Mouse (Mus musculus) CH12.LX (cell line): ENCODE results near the gene Fndc9. TPM values are rescaled to one million over a fixed set of nuclear protein-coding genes. Genes with fewer than 3 reads are reported as not detected.

Experiments
- DNase-seq: peaks from one replicate; pipeline ENCODE4 v3.0.0-alpha.2; 2013; ENCODE audit errors: extremely low read depth
- H3K27ac ChIP-seq: 2 replicates; pipeline ENCODE4 v1.5.1; 2012; ENCODE audit warnings: low read depth, mild to moderate bottlenecking, control low read depth, moderate library complexity; ENCODE audit not compliant: insufficient read depth
- H3K27me3 ChIP-seq: replicated peaks from 2 replicates; pipeline ENCODE3; 2012; ENCODE audit warnings: inconsistent platforms
- H3K36me3 ChIP-seq, 2 experiments: replicated peaks in 1 of 2; 2 replicates each; pipeline versions ENCODE3 to v1.6.1; 2012; ENCODE audit warnings: inconsistent platforms in 1 of 2, low read length in 1 of 2, mild to moderate bottlenecking in 1 of 2, mixed read lengths in 1 of 2, moderate library complexity in 1 of 2; ENCODE audit not compliant: control insufficient read depth in 1 of 2, insufficient read depth in 1 of 2
- H3K4me1 ChIP-seq, 2 experiments: 2 replicates each; pipeline ENCODE4 v1.6.1; 2012; ENCODE audit warnings: inconsistent platforms in 1 of 2, moderate library complexity in 1 of 2; ENCODE audit not compliant: insufficient read depth in 2 of 2, control insufficient read depth in 1 of 2
- H3K4me2 ChIP-seq: 2 replicates; pipeline ENCODE4 v1.6.1; 2012; ENCODE audit warnings: low read depth, mild to moderate bottlenecking, control low read depth; ENCODE audit not compliant: poor library complexity, insufficient read depth, severe bottlenecking
- H3K4me3 ChIP-seq, 3 experiments: fragments of 150-350 bp in 1 of 3; sonication (generic) in 1 of 3; replicated peaks in 1 of 3; 2 replicates each; pipeline versions ENCODE3 to v1.5.1; 2011 to 2012; ENCODE audit warnings: low read depth in 2 of 3, low read length in 2 of 3, mild to moderate bottlenecking in 2 of 3, moderate library complexity in 2 of 3, control low read depth in 1 of 3, improper control_type of control experiment in 1 of 3, inconsistent platforms in 1 of 3, mixed read lengths in 1 of 3; ENCODE audit not compliant: poor library complexity in 1 of 3
- H3K79me2 ChIP-seq: replicated peaks from 2 replicates; pipeline ENCODE4 v1.6.1; 2012; ENCODE audit warnings: mild to moderate bottlenecking, moderate library complexity; ENCODE audit not compliant: control insufficient read depth, poor library complexity, insufficient read depth, severe bottlenecking; ENCODE audit errors: extremely low read depth
- H3K9ac ChIP-seq: 2 replicates; pipeline ENCODE4 v1.6.1; 2012; ENCODE audit warnings: low read depth, mild to moderate bottlenecking, control low read depth, moderate library complexity; ENCODE audit not compliant: insufficient read depth
- H3K9me3 ChIP-seq: replicated peaks from 2 replicates; pipeline ENCODE3; 2012; ENCODE audit warnings: low read length, inconsistent platforms, mixed read lengths
- CHD2 ChIP-seq: IDR thresholded peaks from 2 replicates; pipeline ENCODE4 v1.6.1; 2011; ENCODE audit warnings: low read length, improper control_type of control experiment
- ETS1 ChIP-seq: conservative IDR thresholded peaks from 2 replicates; pipeline ENCODE4 v1.6.1; 2012; ENCODE audit warnings: low read depth, mild to moderate bottlenecking, inconsistent platforms, low read length, improper control_type of control experiment, moderate library complexity
- GABPA ChIP-seq: IDR thresholded peaks from 2 replicates; pipeline ENCODE4 v1.6.1; 2012; ENCODE audit warnings: low read depth, low read length, improper control_type of control experiment, inconsistent platforms; ENCODE audit not compliant: insufficient replicate concordance
- HCFC1 ChIP-seq: IDR thresholded peaks from 2 replicates; pipeline ENCODE4 v1.6.1; 2012; ENCODE audit warnings: low read depth, mild to moderate bottlenecking, inconsistent platforms, low read length, improper control_type of control experiment
- IRF4 ChIP-seq: IDR thresholded peaks from 2 replicates; pipeline ENCODE4 v1.6.1; 2014; ENCODE audit warnings: low read depth, mild to moderate bottlenecking, inconsistent platforms, low read length, improper control_type of control experiment
- JUND ChIP-seq: conservative IDR thresholded peaks from 2 replicates; pipeline ENCODE4 v1.6.1; 2011; ENCODE audit warnings: low read depth, low read length, improper control_type of control experiment
- MAZ ChIP-seq: IDR thresholded peaks from 2 replicates; pipeline ENCODE4 v1.6.1; 2012; ENCODE audit warnings: low read depth, mild to moderate bottlenecking, inconsistent platforms, low read length, improper control_type of control experiment, moderate library complexity
- MEF2A ChIP-seq: IDR thresholded peaks from 2 replicates; pipeline ENCODE4 v1.6.1; 2014; ENCODE audit warnings: low read depth, mild to moderate bottlenecking, inconsistent platforms, low read length, improper control_type of control experiment, borderline replicate concordance
- NELFE ChIP-seq: IDR thresholded peaks from 2 replicates; pipeline ENCODE4 v1.6.1; 2011; ENCODE audit warnings: low read depth, low read length, improper control_type of control experiment
- NRF1 ChIP-seq: IDR thresholded peaks from 2 replicates; pipeline ENCODE4 v1.6.1; 2014; ENCODE audit warnings: low read depth, mild to moderate bottlenecking, inconsistent platforms, low read length, improper control_type of control experiment, moderate library complexity
- PAX5 ChIP-seq: IDR thresholded peaks from 2 replicates; pipeline ENCODE4 v1.6.1; 2012; ENCODE audit warnings: low read length, inconsistent platforms, mixed read lengths
- POLR2A ChIP-seq: IDR thresholded peaks from 2 replicates; pipeline ENCODE4 v1.6.1; 2011; ENCODE audit warnings: low read depth, mild to moderate bottlenecking, improper control_type of control experiment, low read length
- POLR2AphosphoS2 ChIP-seq: IDR thresholded peaks from 2 replicates; pipeline ENCODE4 v1.6.1; 2011; ENCODE audit warnings: low read depth, low read length, improper control_type of control experiment
- SIN3A ChIP-seq: IDR thresholded peaks from 2 replicates; pipeline ENCODE4 v1.6.1; 2012; ENCODE audit warnings: low read length, improper control_type of control experiment, inconsistent platforms
- SMC3 ChIP-seq: IDR thresholded peaks from 2 replicates; pipeline ENCODE4 v1.6.1; 2011; ENCODE audit warnings: low read depth, low read length, improper control_type of control experiment
- TBP ChIP-seq: conservative IDR thresholded peaks from 2 replicates; pipeline ENCODE4 v1.6.1; 2011; ENCODE audit warnings: low read depth, low read length, improper control_type of control experiment
- ZC3H11A ChIP-seq: IDR thresholded peaks from 2 replicates; pipeline ENCODE4 v1.6.1; 2012; ENCODE audit warnings: low read depth, mild to moderate bottlenecking, inconsistent platforms, low read length, improper control_type of control experiment
- ZKSCAN1 ChIP-seq: IDR thresholded peaks from 2 replicates; pipeline ENCODE4 v1.6.1; 2012; ENCODE audit warnings: low read depth, inconsistent platforms, low read length, improper control_type of control experiment, borderline replicate concordance
- dilution Hi-C: fragments of 300-500 bp; cut with MboI; formaldehyde crosslinking; loops from 2 replicates; pipeline ENCODE4 v1.14.3; 2020; ENCODE audit warnings: low sequenced_read_pairs; ENCODE audit not compliant: extremely low pct_unique_long_range_greater_than_20kb, extremely low pct_ligation_motif_present
- in situ Hi-C: fragments of 300-500 bp; cut with MboI; formaldehyde crosslinking; loops from 3 replicates; pipeline ENCODE4 v1.14.3; 2019; ENCODE audit warnings: low sequenced_read_pairs, low pct_ligation_motif_present, low pct_unique_long_range_greater_than_20kb, mixed read lengths
- polyA plus RNA-seq: library from polyadenylated mRNA; unstranded; fragments of >175 nt; gene quantifications from 2 replicates; pipeline ENCODE4 v1.2.1, GENCODE M21; 2012; ENCODE audit warnings: low read depth; ENCODE audit not compliant: insufficient read length
- total RNA-seq, 2 experiments: library from RNA; depleted of rRNA; stranded (reverse); fragments of 300-350 nt in 1 of 2; fragments of >200 nt in 1 of 2; gene quantifications; 2 replicates each; pipeline ENCODE4 v1.2.3; 2012 to 2014

Fndc9 gene
- total and polyA plus RNA-seq, 3 experiments = 3.9 to 12.1 TPM; not detected in 1

DNA sequence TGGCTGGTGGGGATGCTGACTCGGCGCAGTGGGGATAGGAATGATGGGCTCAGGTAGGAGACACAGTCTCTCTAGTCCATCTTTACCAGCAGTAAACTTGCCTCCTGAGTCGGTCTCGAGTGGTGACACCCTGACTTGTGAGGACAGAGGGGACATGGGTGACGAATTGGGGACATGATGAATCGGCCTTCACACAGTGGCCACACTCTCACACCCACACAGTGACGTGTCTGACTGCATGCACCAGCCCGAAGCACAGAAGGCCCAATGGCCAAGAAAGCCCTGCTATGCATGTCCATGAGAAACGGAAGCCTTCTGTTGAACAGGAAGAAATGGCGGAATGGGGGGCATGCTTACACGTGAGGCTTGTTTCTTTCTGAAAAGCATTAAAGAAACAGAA lies 28.0 kb downstream of the Fndc9 start:
- Histone ChIP-seq H3K4me1 (peaks cover 8 to 46% of the 10 kb centered on the region in 2 experiments), H3K9me3 (no peaks in the 10 kb centered on the region), H3K79me2 (no peaks in the 10 kb centered on the region; the same call in none of the 2 replicates), H3K4me3 (no peak overlapping the region), H3K27ac (no peak overlapping the region), H3K9ac (no peak overlapping the region), H3K36me3 (peaks cover 84 to 97% of the 10 kb centered on the region in 2 experiments), H3K4me2 (no peak overlapping the region), H3K27me3 (no peaks in the 10 kb centered on the region)
- in situ Hi-C loops (no loop called here), dilution Hi-C loops (no loop called here)
- TF ChIP-seq PAX5 = no peak
- DNase-seq = no peak

DNA sequence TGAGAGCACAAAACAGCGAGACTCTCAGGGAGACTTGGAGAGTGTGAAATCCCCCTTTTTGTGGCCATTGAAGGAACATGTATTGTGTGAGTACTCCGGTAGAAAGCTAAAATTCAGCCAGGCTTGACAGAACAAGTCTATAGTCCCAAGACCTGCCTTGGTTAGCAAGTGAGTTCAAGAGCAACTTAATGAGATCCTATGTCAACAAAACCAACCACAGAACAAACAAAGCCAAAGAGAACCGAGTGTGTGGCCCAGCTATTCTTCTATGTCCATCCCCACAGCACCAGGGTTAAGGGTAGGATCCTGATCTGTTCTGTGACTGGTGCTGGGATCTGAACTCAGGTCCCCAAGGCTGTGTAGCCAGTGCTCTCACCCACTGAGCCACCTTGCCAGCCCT lies 29.3 kb downstream of the Fndc9 start:
- H3K79me2 ChIP-seq = no peaks in the 10 kb centered on the region; the same call in none of the 2 replicates
- TF ChIP-seq ZKSCAN1 (no peak), IRF4 (no peak), NRF1 (no peak), CHD2 (no peak), GABPA (no peak), ETS1 (no peak), TBP (no peak), SIN3A (no peak), JUND (no peak), POLR2A (no peak), ZC3H11A (no peak), HCFC1 (no peak), SMC3 (no peak), POLR2AphosphoS2 (no peak), MEF2A (no peak), NELFE (no peak), MAZ (no peak)
- H3K36me3 ChIP-seq = peaks cover 81 to 96% of the 10 kb centered on the region in 2 experiments
- no peaks in the 10 kb centered on the region for H3K9me3 ChIP-seq
- dilution Hi-C loops (no loop called here), in situ Hi-C loops (no loop called here)
- H3K27me3 ChIP-seq = no peaks in the 10 kb centered on the region
- DNase-seq = no peak
- H3K4me2 ChIP-seq = no peak overlapping the region
- H3K9ac ChIP-seq = no peak overlapping the region
- H3K27ac ChIP-seq = peak overlapping the region; percentile 71
- peaks cover 8 to 51% of the 10 kb centered on the region in 2 experiments for H3K4me1 ChIP-seq
- H3K4me3 ChIP-seq = no peak overlapping the region
